Mouse (Mus musculus): ENCODE data around the gene Mink1.

- TF ChIP-seq POLR2A (IDR thresholded peaks at IDR 0.05; ENCODE audit: borderline replicate concordance, insufficient read depth, low read length) (no peak), CTCF (IDR thresholded peaks at IDR 0.05; ENCODE audit: borderline replicate concordance, insufficient read depth, low read depth, low read length) (no peak)
Observed at GRCm38 (mm10) chr11:70606717-70607116, 44.0 kb downstream of the Mink1 start.
